Comparison of ENCODE assay signal across 22 mouse cellular contexts in the genomic region with DNA sequence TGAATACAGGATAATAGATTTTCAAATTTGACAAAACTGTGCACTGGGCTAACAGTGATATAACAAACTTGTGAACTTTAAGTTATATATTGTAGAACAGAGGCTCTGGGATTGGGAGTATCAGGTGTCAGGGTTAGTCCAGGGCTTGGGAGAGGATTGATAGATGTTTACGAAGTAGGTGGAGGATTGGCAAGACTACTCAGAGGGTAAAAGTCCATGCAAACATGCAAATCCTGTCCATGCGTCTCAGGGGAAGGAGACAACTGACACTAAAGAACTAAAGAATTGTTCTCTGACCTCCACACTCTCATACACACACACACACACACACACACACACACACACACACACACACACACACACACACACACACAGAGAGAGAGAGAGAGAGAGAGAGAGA. TPM values are rescaled to one million over a fixed set of nuclear protein-coding genes. Genes with fewer than 3 reads are reported as not detected.
DNase-seq lines count a peak whose midpoint lies in the region; ATAC-seq and TF ChIP-seq lines count a peak whose summit lies in the region.
"Had no signal": no experiment of that assay in that cellular context is flagged by ENCODE, and none has a peak within 500 bp of the region (broad histone marks: within the 10 kb centered on the region; RNA-seq: fewer than 3 reads in every experiment).

No protein-coding gene starts in this region.

- H3K4me3 ChIP-seq in liver, embryonic 16.5 days (ENCODE audit: low read depth, low read length): no peak overlapping the region
- no peak overlapping the region for H3K4me3 ChIP-seq in liver, embryonic 12.5 days
- no peak overlapping the region for H3K4me3 ChIP-seq in intestine, embryonic 15.5 days (replicated peaks)
- no peak overlapping the region for H3K4me3 ChIP-seq in small intestine, adult 2 months (ENCODE audit: low read depth, low read length)
- no peak overlapping the region for H3K4me3 ChIP-seq in stomach, postnatal 0 days (ENCODE audit: low read depth, low read length)
- H3K4me3 ChIP-seq: embryonic facial prominence, embryonic 12.5 days; forebrain, embryonic 15.5 days; heart, adult 2 months; heart, embryonic 15.5 days; hindbrain, embryonic 13.5 days had no signal

- TF ChIP-seq CTCF in small intestine, adult 2 months (IDR thresholded peaks at IDR 0.05; ENCODE audit: extremely low read depth, insufficient read length, insufficient replicate concordance, low read depth, low read length): no peak
- no peak for TF ChIP-seq CTCF in stomach, postnatal 0 days (IDR thresholded peaks at IDR 0.05; ENCODE audit: low read depth)

- no peaks in the 10 kb centered on the region for H3K4me1 ChIP-seq in liver, embryonic 16.5 days (ENCODE audit: control insufficient read depth, low read depth, low read length)
- no peaks in the 10 kb centered on the region for H3K4me1 ChIP-seq in liver, embryonic 12.5 days
- H3K4me1 ChIP-seq in intestine, embryonic 15.5 days (replicated peaks): no peaks in the 10 kb centered on the region
- H3K4me1 ChIP-seq in small intestine, adult 2 months (ENCODE audit: control insufficient read depth, insufficient read depth, insufficient read length, low read length): peaks cover 8% of the 10 kb centered on the region
- no peaks in the 10 kb centered on the region for H3K4me1 ChIP-seq in stomach, postnatal 0 days (replicated peaks; ENCODE audit: control insufficient read depth, insufficient read depth)
- H3K4me1 ChIP-seq: embryonic facial prominence, embryonic 12.5 days; forebrain, embryonic 15.5 days; heart, embryonic 15.5 days; hindbrain, embryonic 13.5 days had no signal

- H3K36me3 ChIP-seq in liver, embryonic 16.5 days (ENCODE audit: control insufficient read depth, insufficient read depth): peaks cover 19% of the 10 kb centered on the region
- peaks cover 58% of the 10 kb centered on the region for H3K36me3 ChIP-seq in liver, embryonic 12.5 days
- peaks cover 4% of the 10 kb centered on the region; the same call in 1 of the 2 replicates for H3K36me3 ChIP-seq in intestine, embryonic 15.5 days
- peaks cover 23% of the 10 kb centered on the region for H3K36me3 ChIP-seq in small intestine, adult 2 months (ENCODE audit: control insufficient read depth, insufficient read depth, low read length)
- H3K36me3 ChIP-seq in stomach, postnatal 0 days (ENCODE audit: control insufficient read depth, insufficient read depth, low read length): no peaks in the 10 kb centered on the region; the same call in 1 of the 2 replicates

- WGBS in liver, embryonic 16.5 days (ENCODE audit: insufficient replicate concordance): 70% methylated on average over 2 of the region's 2 CpGs
- 79% methylated on average over 2 of the region's 2 CpGs for WGBS in liver, embryonic 12.5 days (ENCODE audit: insufficient replicate concordance)
- 56% methylated on average over 2 of the region's 2 CpGs for WGBS in intestine, embryonic 15.5 days
- 9% methylated on average over 2 of the region's 2 CpGs for WGBS in small intestine, adult 2 months
- WGBS in stomach, postnatal 0 days: 31% methylated on average over 2 of the region's 2 CpGs

- ATAC-seq in liver, embryonic 16.5 days (ENCODE audit: low read depth): peak; percentile 37; the same call in 1 of the 2 replicates
- no peak for ATAC-seq in liver, embryonic 12.5 days
- peak; percentile 92 for ATAC-seq in intestine, embryonic 15.5 days
- ATAC-seq in stomach, postnatal 0 days (ENCODE audit: low FRiP score, low TSS enrichment): peak; percentile 99
- ATAC-seq in megakaryocyte progenitor cell, adult 5-6 weeks (replicated peaks; ENCODE audit: poor library complexity): no peak
- ATAC-seq: forebrain, embryonic 15.5 days; Patski had no signal

- TF ChIP-seq POLR2A in small intestine, adult 2 months (IDR thresholded peaks at IDR 0.05; ENCODE audit: low read depth, low read length): no peak

- no peaks in the 10 kb centered on the region for H3K9me3 ChIP-seq in liver, embryonic 16.5 days (replicated peaks; ENCODE audit: control insufficient read depth, low read length)
- H3K9me3 ChIP-seq in liver, embryonic 12.5 days (replicated peaks): no peaks in the 10 kb centered on the region
- no peaks in the 10 kb centered on the region for H3K9me3 ChIP-seq in intestine, embryonic 15.5 days
- no peaks in the 10 kb centered on the region for H3K9me3 ChIP-seq in stomach, postnatal 0 days (ENCODE audit: control insufficient read depth, low read length)
- H3K9me3 ChIP-seq: embryonic facial prominence, embryonic 12.5 days; forebrain, embryonic 15.5 days; heart, embryonic 15.5 days; hindbrain, embryonic 13.5 days had no signal

- no peak for TF ChIP-seq EP300 in stomach, postnatal 0 days (optimal IDR thresholded peaks at IDR 0.05)

- no peaks in the 10 kb centered on the region for H3K27me3 ChIP-seq in liver, embryonic 16.5 days (ENCODE audit: control insufficient read depth, insufficient read depth, low read depth, low read length)
- no peaks in the 10 kb centered on the region for H3K27me3 ChIP-seq in liver, embryonic 12.5 days (replicated peaks)
- no peaks in the 10 kb centered on the region for H3K27me3 ChIP-seq in intestine, embryonic 15.5 days (replicated peaks)
- H3K27me3 ChIP-seq in small intestine, adult 2 months (ENCODE audit: control insufficient read depth, insufficient read depth, low read length): no peaks in the 10 kb centered on the region
- H3K27me3 ChIP-seq in stomach, postnatal 0 days (ENCODE audit: control insufficient read depth, insufficient read depth, low read length): no peaks in the 10 kb centered on the region
- H3K27me3 ChIP-seq: CH12.LX; embryonic facial prominence, embryonic 12.5 days; forebrain, embryonic 15.5 days; heart, embryonic 15.5 days; hindbrain, embryonic 13.5 days; Patski had no signal

- no peak overlapping the region for H3K9ac ChIP-seq in liver, embryonic 16.5 days (ENCODE audit: low read depth, low read length)
- H3K9ac ChIP-seq in liver, embryonic 12.5 days: no peak overlapping the region
- no peak overlapping the region for H3K9ac ChIP-seq in intestine, embryonic 15.5 days
- H3K9ac ChIP-seq in stomach, postnatal 0 days (ENCODE audit: low read length): no peak overlapping the region
- H3K9ac ChIP-seq: embryonic facial prominence, embryonic 12.5 days; forebrain, embryonic 15.5 days; heart, embryonic 15.5 days; hindbrain, embryonic 13.5 days had no signal

- H3K27ac ChIP-seq in liver, embryonic 16.5 days (ENCODE audit: low read length): no peak overlapping the region
- no peak overlapping the region for H3K27ac ChIP-seq in liver, embryonic 12.5 days
- H3K27ac ChIP-seq in intestine, embryonic 15.5 days: no peak overlapping the region
- H3K27ac ChIP-seq in small intestine, adult 2 months (ENCODE audit: insufficient read depth, low read depth, low read length): peak overlapping the region; percentile 81
- H3K27ac ChIP-seq in stomach, postnatal 0 days (replicated peaks): no peak overlapping the region
- H3K27ac ChIP-seq: embryonic facial prominence, embryonic 12.5 days; forebrain, embryonic 15.5 days; heart, adult 2 months; heart, embryonic 15.5 days; hindbrain, embryonic 13.5 days had no signal

- H3K4me2 ChIP-seq in liver, embryonic 16.5 days (ENCODE audit: low read depth, low read length): no peak overlapping the region
- no peak overlapping the region for H3K4me2 ChIP-seq in liver, embryonic 12.5 days
- H3K4me2 ChIP-seq in intestine, embryonic 15.5 days (replicated peaks): no peak overlapping the region
- no peak overlapping the region for H3K4me2 ChIP-seq in stomach, postnatal 0 days (replicated peaks; ENCODE audit: low read depth)
- H3K4me2 ChIP-seq: embryonic facial prominence, embryonic 12.5 days; forebrain, embryonic 15.5 days; heart, embryonic 11.5 days; heart, embryonic 15.5 days; hindbrain, embryonic 13.5 days had no signal

- DNase-seq in stomach, postnatal 0 days (ENCODE audit: low spot score): peak; percentile 53
- no peak for DNase-seq in thymus, postnatal 0 days (ENCODE audit: low spot score)
- DNase-seq in frontal cortex, postnatal 25 days (ENCODE audit: low spot score in 2 of 2): no peak
- DNase-seq: adrenal gland, adult 8-10 months; adrenal gland, postnatal 36 days; cerebellum, adult 9-10 months; cerebellum, postnatal 25 days; gastrocnemius, postnatal 10 days; heart, adult 2 months; heart, postnatal 14 days had no signal

RNA-seq across cellular contexts. Expression of a gene that starts 18.2 kb away (rescaled TPM):
- polyA plus RNA-seq in liver, embryonic 16.5 days (2015; fragmentation: Nextera tagmentation; extraction: Ambion mirVana): 8.0 and 8.8 TPM in 2 replicates
- 126 and 128 TPM in 2 replicates for polyA plus RNA-seq in liver, embryonic 12.5 days (2016; fragmentation: Nextera tagmentation; extraction: Ambion mirVana)
- polyA plus RNA-seq in intestine, embryonic 15.5 days (2015; fragmentation: Nextera tagmentation; extraction: Ambion mirVana): 55.6 and 73.0 TPM in 2 replicates
- 26.7 and 61.6 TPM in 2 replicates for polyA plus RNA-seq in small intestine, adult 2 months (2012; rRNA removed)
- 44.4 and 51.1 TPM in 2 replicates for polyA plus RNA-seq in stomach, postnatal 0 days (2015; fragmentation: Nextera tagmentation; extraction: Ambion mirVana)
- total RNA-seq in megakaryocyte progenitor cell, adult 5-6 weeks (2015): 154 and 155 TPM in 2 replicates
- total RNA-seq in megakaryocyte progenitor cell, adult 5-6 weeks (2017): 129 and 134 TPM in 2 replicates
- polyA plus RNA-seq in thymus, postnatal 0 days (2015; fragmentation: Nextera tagmentation; extraction: Ambion mirVana): 59.7 and 66.4 TPM in 2 replicates

Comparison
In these comparisons a context has a peak if more than half of its experiments do, and no peak if none do; other contexts are left out.
1. ATAC-seq: peak in liver, embryonic 16.5 days (single experiment), intestine, embryonic 15.5 days (single experiment) and stomach, postnatal 0 days (single experiment); none in liver, embryonic 12.5 days (single experiment) and megakaryocyte progenitor cell, adult 5-6 weeks (single experiment).